Mouse (Mus musculus): ENCODE measurements at regions not wholly inside any gene's neighbourhood (a gene's known extent, or its start where the extent isn't known, plus 50 kb on each side); places are given as distances from the start of the nearest gene placed in this dataset.

GRCm38 (mm10) chr4:22998994-22999393 lies 510.8 kb upstream of the Pou3f2 start:
- no peak for ATAC-seq
- DNase-seq: no peak
- H3K4me1 ChIP-seq (ENCODE audit: insufficient read depth): no peaks in the 10 kb centered on the region
- H3K4me3 ChIP-seq (ENCODE audit: low read depth, low read length): no peak overlapping the region
- no peak overlapping the region for H3K4me2 ChIP-seq (ENCODE audit: low read depth)
- 31% methylated on average over 4 of the region's 4 CpGs for WGBS
- TF ChIP-seq CTCF (IDR thresholded peaks at IDR 0.05; ENCODE audit: low read depth): no peak
- H3K36me3 ChIP-seq (ENCODE audit: insufficient read depth): no peaks in the 10 kb centered on the region
- H3K27me3 ChIP-seq (ENCODE audit: insufficient read depth, low read length): no peaks in the 10 kb centered on the region
- H3K9me3 ChIP-seq (ENCODE audit: low read length): no peaks in the 10 kb centered on the region
- no peak overlapping the region for H3K9ac ChIP-seq
- no peak overlapping the region for H3K27ac ChIP-seq (ENCODE audit: low read depth, low read length)

GRCm38 (mm10) chr4:22997198-22997985 lies 509.2 kb upstream of the Pou3f2 start:
- ATAC-seq: peak; percentile 23; the same call in 1 of the 2 replicates
- no peak for DNase-seq

GRCm38 (mm10) chr4:22986763-22987468 lies 498.8 kb upstream of the Pou3f2 start:
- no peaks in the 10 kb centered on the region for H3K9me3 ChIP-seq (ENCODE audit: low read length)
- no peak overlapping the region for H3K9ac ChIP-seq
- H3K27me3 ChIP-seq (ENCODE audit: insufficient read depth, low read length): no peaks in the 10 kb centered on the region
- no peaks in the 10 kb centered on the region for H3K4me1 ChIP-seq (ENCODE audit: insufficient read depth)
- H3K4me3 ChIP-seq (ENCODE audit: low read depth, low read length): no peak overlapping the region
- WGBS: 27% methylated on average over 4 of the region's 4 CpGs
- DNase-seq (no peak), ATAC-seq (no peak)
- TF ChIP-seq CTCF (IDR thresholded peaks at IDR 0.05; ENCODE audit: low read depth): no peak
- no peak overlapping the region for H3K4me2 ChIP-seq (ENCODE audit: low read depth)
- H3K36me3 ChIP-seq (ENCODE audit: insufficient read depth): no peaks in the 10 kb centered on the region
- H3K27ac ChIP-seq (ENCODE audit: low read depth, low read length): no peak overlapping the region

More at GRCm38 (mm10) chr4:22997198-22997985, 509.2 kb upstream of the Pou3f2 start:
- Histone ChIP-seq H3K27me3 (ENCODE audit: insufficient read depth, low read length) (no peaks in the 10 kb centered on the region), H3K27ac (ENCODE audit: low read depth, low read length) (no peak overlapping the region), H3K4me3 (ENCODE audit: low read depth, low read length) (no peak overlapping the region), H3K4me1 (ENCODE audit: insufficient read depth) (no peaks in the 10 kb centered on the region), H3K4me2 (ENCODE audit: low read depth) (no peak overlapping the region), H3K36me3 (ENCODE audit: insufficient read depth) (no peaks in the 10 kb centered on the region), H3K9me3 (ENCODE audit: low read length) (no peaks in the 10 kb centered on the region), H3K9ac (no peak overlapping the region)
- no peak for TF ChIP-seq CTCF (IDR thresholded peaks at IDR 0.05; ENCODE audit: low read depth)
- 29% methylated on average over 4 of the region's 4 CpGs for WGBS

- no peaks in the 10 kb centered on the region for H3K27me3 ChIP-seq (ENCODE audit: insufficient read depth, low read length)
- 15% methylated on average over 4 of the region's 4 CpGs for WGBS
- 0 out of 2 replicates have a peak, but pooled peaks cover 3% of the 10 kb centered on the region for H3K4me1 ChIP-seq (ENCODE audit: insufficient read depth)
- no peak overlapping the region for H3K27ac ChIP-seq (ENCODE audit: low read depth, low read length)
- peak overlapping the region; percentile 23; the same call in 1 of the 2 replicates for H3K4me2 ChIP-seq (ENCODE audit: low read depth)
- peak; percentile 52 for ATAC-seq
- no peaks in the 10 kb centered on the region for H3K36me3 ChIP-seq (ENCODE audit: insufficient read depth)
- DNase-seq: peak; percentile 58
- H3K9me3 ChIP-seq (ENCODE audit: low read length): no peaks in the 10 kb centered on the region
- H3K9ac ChIP-seq: no peak overlapping the region
- no peak overlapping the region for H3K4me3 ChIP-seq (ENCODE audit: low read depth, low read length)
- TF ChIP-seq CTCF (IDR thresholded peaks at IDR 0.05; ENCODE audit: low read depth): no peak
These were observed 485.5 kb upstream of the Pou3f2 start for GRCm38 (mm10) chr4:22973585-22974116.

GRCm38 (mm10) chr4:22972784-22973584 lies 484.8 kb upstream of the Pou3f2 start:
- 0 out of 2 replicates have a peak, but pooled peaks cover 3% of the 10 kb centered on the region for H3K4me1 ChIP-seq (ENCODE audit: insufficient read depth)

GRCm38 (mm10) chr4:22971127-22971526 lies 483.0 kb upstream of the Pou3f2 start:
- Histone ChIP-seq H3K9ac (no peak overlapping the region), H3K4me2 (ENCODE audit: low read depth) (no peak overlapping the region), H3K4me1 (ENCODE audit: insufficient read depth) (0 out of 2 replicates have a peak, but pooled peaks cover 3% of the 10 kb centered on the region), H3K27ac (ENCODE audit: low read depth, low read length) (no peak overlapping the region), H3K9me3 (ENCODE audit: low read length) (no peaks in the 10 kb centered on the region), H3K4me3 (ENCODE audit: low read depth, low read length) (no peak overlapping the region), H3K27me3 (ENCODE audit: insufficient read depth, low read length) (no peaks in the 10 kb centered on the region), H3K36me3 (ENCODE audit: insufficient read depth) (no peaks in the 10 kb centered on the region)
- 18% methylated on average over 2 of the region's 2 CpGs for WGBS
- DNase-seq (peak; percentile 52), ATAC-seq (peak; percentile 75)
- no peak for TF ChIP-seq CTCF (IDR thresholded peaks at IDR 0.05; ENCODE audit: low read depth)

More at GRCm38 (mm10) chr4:22972784-22973584, 484.8 kb upstream of the Pou3f2 start:
- DNase-seq (peak; percentile 69), ATAC-seq (peak; percentile 76)
- H3K36me3 ChIP-seq (ENCODE audit: insufficient read depth): no peaks in the 10 kb centered on the region
- H3K27ac ChIP-seq (ENCODE audit: low read depth, low read length): no peak overlapping the region; the same call in 1 of the 2 replicates
- no peak overlapping the region; the same call in none of the 2 replicates for H3K9ac ChIP-seq
- H3K27me3 ChIP-seq (ENCODE audit: insufficient read depth, low read length): no peaks in the 10 kb centered on the region
- TF ChIP-seq CTCF (IDR thresholded peaks at IDR 0.05; ENCODE audit: low read depth): peak; percentile 66
- H3K9me3 ChIP-seq (ENCODE audit: low read length): no peaks in the 10 kb centered on the region
- H3K4me2 ChIP-seq (ENCODE audit: low read depth): peak overlapping the region; percentile 23
- 11% methylated on average over 11 of the region's 11 CpGs for WGBS
- H3K4me3 ChIP-seq (ENCODE audit: low read depth, low read length): 0 out of 2 replicates have a peak overlapping the region, but pooled peaks have one; percentile 15

Data from forebrain, postnatal 0 days (tissue).